Mouse (Mus musculus): ENCODE measurements around the gene Pikfyve. TPM values are rescaled to one million over a fixed set of nuclear protein-coding genes. Genes with fewer than 3 reads are reported as not detected.

Pikfyve gene
- total RNA-seq, 4 experiments from 2014 or later = 9.8 to 11.8 (median 9.9) TPM

GRCm38 (mm10) chr1:65312896-65313295, 126.4 kb downstream of the Pikfyve start:
- DNase-seq (ENCODE audit: low spot score) = no peak

GRCm38 (mm10) chr1:65314054-65315021, 127.9 kb downstream of the Pikfyve start:
- DNase-seq (ENCODE audit: low spot score) = no peak

GRCm38 (mm10) chr1:65315022-65315407, 128.5 kb downstream of the Pikfyve start:
- no peak for DNase-seq (ENCODE audit: low spot score)

Other genes with a start within 250 kb of the Pikfyve start
- gene Plekhm3, start 229.9 kb upstream of the Pikfyve start, total RNA-seq (2022) = 1 to 10 TPM; 7.0 to 9.0 (median 8.1) TPM
- gene Akr1cl, start 153.9 kb upstream of the Pikfyve start, total RNA-seq (2022) = under 1 TPM in 1 of 4 experiments, not detected in 3; 0.37 TPM
- gene Cryge, start 135.5 kb upstream of the Pikfyve start, total RNA-seq (2022) = not detected
- not detected for gene Crygd, start 123.2 kb upstream of the Pikfyve start, total RNA-seq (2022)
- gene Crygc, start 113.0 kb upstream of the Pikfyve start, total RNA-seq (2022) = not detected
- gene Crygb, start 104.4 kb upstream of the Pikfyve start, total RNA-seq (2022) = not detected
- not detected for gene Cryga, start 83.3 kb upstream of the Pikfyve start, total RNA-seq (2022)
- not detected for gene Gm28845, start 67.1 kb upstream of the Pikfyve start, total RNA-seq (2022)
- gene D630023F18Rik, start 63.5 kb upstream of the Pikfyve start, total RNA-seq (2022) = not detected
- 100 to 1,000 TPM in 1 of 4 experiments, 10 to 100 TPM in 3; 65.2 to 106 (median 92.3) TPM for gene Idh1, start 183 bp upstream of the Pikfyve start, total RNA-seq (2022)
- not detected for gene Pth2r, start 95.4 kb downstream of the Pikfyve start, total RNA-seq (2022)